Mouse (Mus musculus) ovary, postnatal 10 days (tissue): ENCODE results near the gene Trim12a.
A peak's percentile ranks its signal among the peaks of the same experiment; 100 is the strongest.
"Not testable (repeated sequence)": the region's sequence is repeated elsewhere in the genome, so short reads cannot be mapped to it uniquely, and the experiment has no call there.

ENCODE experiments used
- DNase-seq: peaks from one replicate; pipeline ENCODE4 v3.0.0; 2022; ENCODE audit warnings: low spot score

Trim12a gene

DNA sequence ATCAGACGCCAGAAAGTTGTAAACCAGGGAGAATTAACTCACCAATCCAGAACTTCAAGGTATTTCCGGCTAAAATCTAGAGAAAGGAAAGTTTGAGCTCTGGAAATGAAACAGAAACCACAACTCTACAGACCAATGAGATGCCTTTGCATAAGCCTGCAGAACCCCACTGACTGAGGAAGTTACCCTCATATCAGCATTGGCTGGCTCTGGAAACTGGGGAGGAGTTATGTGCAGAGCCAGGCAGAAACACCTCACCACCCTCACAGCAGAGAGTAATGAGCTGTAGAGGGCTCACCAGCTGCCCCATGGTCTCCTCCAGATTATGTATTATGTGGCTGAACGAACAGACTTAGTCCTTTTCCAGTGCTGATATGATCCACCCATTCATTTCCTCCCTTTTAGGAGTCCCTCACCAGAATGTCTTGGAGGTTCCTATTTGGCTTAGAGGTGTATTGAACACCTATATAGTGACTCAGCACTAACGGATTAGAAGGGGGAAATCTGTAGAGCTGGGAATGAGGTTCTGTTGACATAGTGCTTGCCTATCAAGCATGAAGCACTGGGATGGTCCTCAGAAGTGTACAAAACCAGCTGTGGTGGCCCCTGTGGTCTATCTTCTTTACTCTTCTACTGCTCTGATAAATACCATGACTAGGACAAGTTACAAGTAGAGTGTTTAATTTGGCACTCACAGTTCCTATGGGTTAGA lies at the start of gene Trim12a:
Gene Trim12a, minus strand, starts transcription at position 98 of the 712 bp plus-strand sequence.
- DNase-seq, result not testable (repeated sequence)

DNA sequence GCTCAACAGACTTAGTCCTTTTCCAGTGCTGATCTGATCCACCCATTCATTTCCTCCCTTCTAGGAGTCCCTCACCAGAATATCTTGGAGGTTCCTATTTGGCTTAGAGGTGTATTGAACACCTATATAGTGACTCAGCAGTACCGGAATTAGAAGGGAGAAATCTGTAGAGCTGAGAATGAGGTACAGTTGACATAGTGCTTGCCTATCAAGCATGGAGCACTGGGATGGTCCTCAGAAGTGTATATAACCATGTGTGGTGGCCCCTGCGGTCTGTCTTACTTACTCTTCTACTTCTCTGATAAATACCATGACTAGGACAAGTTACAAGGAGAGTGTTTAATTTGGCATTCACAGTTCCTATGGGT lies 38.3 kb upstream of the Trim12a start:
- DNase-seq, result no peak

DNA sequence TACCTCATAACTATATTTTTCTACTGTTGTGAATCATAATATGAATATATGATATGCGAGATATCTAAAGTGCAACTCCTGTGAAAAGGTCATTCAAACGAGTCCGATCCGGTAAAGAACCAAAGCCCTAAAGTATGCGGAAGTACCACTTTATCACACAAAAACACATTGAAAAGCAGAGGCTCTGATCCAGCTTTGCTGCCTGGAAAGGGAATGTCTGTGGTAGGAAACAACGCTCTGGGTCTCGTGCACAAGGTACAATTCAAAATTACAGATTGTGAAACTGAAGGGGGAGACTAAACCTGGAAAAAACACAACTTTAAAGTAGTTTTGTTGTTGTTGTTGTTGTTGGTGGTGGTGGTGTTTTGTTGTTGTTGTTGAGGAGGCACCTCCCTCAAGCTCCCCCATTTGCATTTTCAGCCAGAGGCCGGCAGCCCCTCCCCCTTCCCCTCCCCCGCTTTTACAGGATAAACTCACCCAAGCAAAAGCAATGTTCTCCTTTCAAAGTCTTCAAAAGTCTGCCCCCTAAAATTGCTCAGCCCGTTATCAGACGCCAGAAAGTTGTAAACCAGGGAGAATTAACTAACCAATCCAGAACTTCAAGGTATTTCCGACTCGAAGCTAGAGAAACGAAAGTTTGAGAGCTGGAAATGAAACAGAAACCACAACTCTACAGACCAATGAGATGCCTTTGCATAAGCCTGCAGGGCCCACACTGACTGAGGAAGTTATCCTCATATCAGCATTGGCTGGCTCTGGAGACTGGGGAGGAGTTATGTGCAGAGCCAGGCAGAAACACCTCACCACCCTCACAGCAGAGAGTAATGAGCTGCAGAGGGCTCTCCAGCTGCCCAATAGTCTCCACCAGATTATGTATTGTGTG lies 37.7 kb upstream of the Trim12a start, which contains the start of gene Trim12c:
Gene Trim12c, minus strand, starts transcription at position 646 of the 883 bp plus-strand sequence.
- DNase-seq, result peak; percentile 15

GRCm38 (mm10) chr7:104348043-104348442 lies 32.8 kb upstream of the Trim12a start:
- not testable (repeated sequence) for DNase-seq

- DNase-seq, result not testable (repeated sequence)
These were observed 25.5 kb upstream of the Trim12a start for GRCm38 (mm10) chr7:104340744-104341143.

DNA sequence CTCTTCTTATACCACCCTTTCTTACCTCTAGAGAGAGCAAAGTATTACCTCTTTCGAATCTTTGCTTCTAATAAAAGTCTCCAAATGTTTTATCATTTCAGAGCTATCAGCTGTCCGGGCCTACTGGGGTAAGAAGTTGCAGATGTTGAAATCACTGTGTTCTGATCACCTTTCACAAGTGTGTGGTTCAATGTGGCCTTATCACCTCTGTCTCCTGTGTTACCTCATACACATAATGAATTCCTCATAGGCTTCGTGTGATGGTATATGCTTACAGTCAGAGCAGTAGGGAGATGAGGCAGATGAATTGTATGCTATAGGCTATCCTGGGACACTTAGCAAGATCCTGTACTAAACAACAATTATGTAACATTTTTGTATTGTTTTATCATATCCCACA lies 20.3 kb upstream of the Trim12a start:
- DNase-seq, result not testable (repeated sequence)

- DNase-seq, result not testable (repeated sequence)
These were observed 13.9 kb upstream of the Trim12a start, which contains the start of gene Trim34b for GRCm38 (mm10) chr7:104329171-104329570. Gene Trim34b (plus strand): TSS chr7:104329471.

- DNase-seq, result no peak
These were observed 6.8 kb upstream of the Trim12a start for GRCm38 (mm10) chr7:104322028-104322427.

DNA sequence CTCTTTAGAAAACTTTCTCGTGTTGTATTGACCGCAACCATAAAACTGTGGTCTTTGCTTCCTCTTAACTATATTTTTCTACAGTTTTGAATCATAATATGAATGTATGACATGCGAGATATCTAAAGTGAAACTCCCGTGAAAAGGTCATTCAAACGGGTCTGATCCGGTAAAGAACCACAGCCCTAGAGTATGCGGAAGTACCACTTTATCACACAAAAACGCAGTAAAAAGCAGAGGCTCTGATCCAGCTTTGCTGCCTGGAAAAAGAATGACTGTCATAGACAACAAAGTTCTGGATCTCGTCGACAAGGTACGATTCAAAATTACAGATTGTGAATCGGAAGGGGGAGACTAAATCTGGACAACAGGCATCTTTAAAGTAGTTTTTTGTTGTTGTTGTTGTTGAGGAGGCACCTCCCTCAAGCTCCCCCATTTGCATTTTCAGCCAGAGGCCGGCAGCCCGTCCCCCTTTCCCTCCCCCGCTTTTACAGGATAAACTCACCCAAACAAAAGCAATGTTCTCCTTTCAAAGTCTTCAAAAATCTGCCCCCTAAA lies 391 bp downstream of the Trim12a start:
- no peak for DNase-seq

DNA sequence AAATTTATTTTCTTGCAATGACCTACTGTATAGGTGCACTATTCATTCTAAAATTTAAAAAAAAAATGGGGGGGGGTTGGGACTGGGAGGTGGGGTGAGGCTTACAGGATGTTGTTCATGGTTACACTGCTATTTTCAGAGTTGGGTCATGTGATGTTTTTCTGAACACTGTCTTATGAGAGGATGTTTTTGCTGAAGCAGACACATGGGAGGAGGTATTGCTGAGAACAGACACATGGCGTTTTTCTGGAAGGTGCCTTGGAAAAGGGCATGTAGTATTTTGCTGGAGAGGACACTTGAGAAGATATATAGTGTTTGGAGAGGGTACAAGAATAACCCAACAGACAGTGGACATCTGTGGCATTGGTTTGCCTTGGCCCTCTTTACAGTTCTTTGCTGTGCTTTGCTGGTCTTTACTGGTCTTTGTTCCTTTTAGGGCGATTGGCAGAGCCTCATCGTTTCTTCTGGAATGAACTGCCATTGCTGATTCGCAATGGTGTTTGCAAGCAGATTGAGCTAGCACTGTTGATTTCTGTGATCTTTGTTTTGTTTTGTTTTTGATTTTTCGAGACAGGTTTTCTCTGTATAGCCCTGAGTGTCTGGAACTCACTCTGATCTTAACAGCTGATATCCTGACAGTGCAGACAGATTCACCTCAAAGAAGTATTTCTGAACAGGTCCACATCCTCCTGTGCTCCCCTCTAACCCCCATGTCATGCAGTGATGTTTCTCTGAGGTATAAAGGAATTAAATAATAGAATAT lies 23.4 kb downstream of the Trim12a start:
- DNase-seq, result no peak

GRCm38 (mm10) chr7:104290641-104291040 lies 24.6 kb downstream of the Trim12a start:
- DNase-seq, result no peak

DNA sequence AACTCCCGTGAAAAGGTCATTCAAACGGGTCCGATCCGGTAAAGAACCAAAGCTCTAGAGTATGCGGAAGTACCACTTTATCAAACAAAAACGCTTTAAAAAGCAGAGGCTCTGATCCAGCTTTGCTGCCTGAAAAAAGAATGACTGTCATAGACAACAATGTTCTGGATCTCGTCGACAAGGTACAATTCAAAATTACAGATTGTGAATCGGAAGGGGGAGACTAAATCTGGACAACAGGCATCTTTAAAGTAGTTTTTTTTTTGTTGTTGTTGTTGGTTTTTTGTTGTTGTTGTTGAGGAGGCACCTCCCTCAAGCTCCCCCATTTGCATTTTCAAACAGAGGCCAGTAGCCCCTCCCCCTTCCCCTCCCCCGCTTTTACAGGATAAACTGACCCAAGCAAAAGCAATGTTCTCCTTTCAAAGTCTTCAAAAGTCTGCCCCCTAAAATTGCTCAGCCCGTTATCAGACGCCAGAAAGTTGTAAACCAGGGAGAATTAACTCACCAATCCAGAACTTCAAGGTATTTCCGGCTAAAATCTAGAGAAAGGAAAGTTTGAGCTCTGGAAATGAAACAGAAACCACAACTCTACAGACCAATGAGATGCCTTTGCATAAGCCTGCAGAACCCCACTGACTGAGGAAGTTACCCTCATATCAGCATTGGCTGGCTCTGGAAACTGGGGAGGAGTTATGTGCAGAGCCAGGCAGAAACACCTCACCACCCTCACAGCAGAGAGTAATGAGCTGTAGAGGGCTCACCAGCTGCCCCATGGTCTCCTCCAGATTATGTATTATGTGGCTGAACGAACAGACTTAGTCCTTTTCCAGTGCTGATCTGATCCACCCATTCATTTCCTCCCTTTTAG lies 27.5 kb downstream of the Trim12a start, which contains the start of gene Trim5:
Gene Trim5, minus strand, starts transcription at position 519 of the 868 bp plus-strand sequence.
- DNase-seq, result not testable (repeated sequence)

DNA sequence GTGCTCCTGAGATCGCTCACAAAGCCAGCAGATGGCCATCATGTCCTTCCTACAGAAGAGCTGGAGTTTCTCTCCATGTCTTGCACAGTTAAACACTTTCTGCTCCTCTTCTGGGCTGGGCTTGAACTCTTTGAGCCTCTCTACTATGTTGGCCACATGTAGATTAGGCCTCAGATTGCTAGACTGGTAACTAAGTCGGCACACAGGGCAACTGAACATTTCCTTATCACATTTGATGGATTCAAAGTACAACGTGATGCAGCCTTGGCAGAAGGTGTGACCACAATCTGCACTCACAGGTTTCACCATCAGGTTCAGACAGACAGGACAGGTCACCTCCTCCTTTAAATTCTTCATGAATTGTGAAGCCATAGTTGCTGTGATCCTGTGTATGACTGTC lies 35.9 kb downstream of the Trim12a start:
- not testable (repeated sequence) for DNase-seq

GRCm38 (mm10) chr7:104265335-104265734 lies 49.9 kb downstream of the Trim12a start:
- DNase-seq, result not testable (repeated sequence)

- not testable (repeated sequence) for DNase-seq
These were observed 54.9 kb downstream of the Trim12a start for GRCm38 (mm10) chr7:104260380-104260779.
